Mouse (Mus musculus): Measurements from ENCODE around the gene Wee1. TPM values are rescaled to one million over a fixed set of nuclear protein-coding genes. Genes with fewer than 3 reads are reported as not detected.
"Not testable (repeated sequence)": the region's sequence is repeated elsewhere in the genome, so short reads cannot be mapped to it uniquely, and the experiment has no call there.

Wee1 gene
- polyA plus RNA-seq, 1 experiment from 2014 or later = 4.5 TPM

DNA sequence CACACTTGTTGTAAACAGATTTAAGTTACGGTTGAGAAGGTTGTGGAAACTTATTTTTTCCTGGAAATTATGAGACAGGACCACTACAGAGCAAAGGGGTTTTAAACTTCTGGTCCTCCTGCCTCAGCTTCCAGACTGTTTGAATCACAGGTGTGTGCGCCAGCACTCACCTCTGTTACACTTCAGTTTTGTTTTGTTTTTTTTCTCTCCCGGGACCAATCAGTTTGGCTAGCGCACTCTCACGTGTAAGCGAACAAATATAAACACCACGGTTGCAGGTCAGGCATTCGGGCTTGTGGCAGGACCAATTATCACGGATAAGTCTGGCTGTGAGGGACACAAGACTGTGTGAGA, 707 bp upstream of the Wee1 start:
- WGBS (ENCODE audit: insufficient replicate concordance) = 1% methylated on average over 9 of the region's 9 CpGs
- Histone ChIP-seq H3K4me1 (ENCODE audit: insufficient read depth) (peaks cover 14% of the 10 kb centered on the region), H3K9ac (replicated peaks) (peak overlapping the region; percentile 69), H3K27ac (ENCODE audit: low read depth) (peak overlapping the region; percentile 91), H3K27me3 (ENCODE audit: insufficient read depth, low read length) (no peaks in the 10 kb centered on the region), H3K4me3 (ENCODE audit: low read depth, low read length) (peak overlapping the region; percentile 95), H3K9me3 (ENCODE audit: low read length) (no peaks in the 10 kb centered on the region), H3K4me2 (ENCODE audit: low read depth, low read length) (peak overlapping the region; percentile 92), H3K36me3 (replicated peaks; ENCODE audit: insufficient read depth, low read length) (no peaks in the 10 kb centered on the region; the same call in 1 of the 2 replicates)
- TF ChIP-seq CTCF (IDR thresholded peaks at IDR 0.05; ENCODE audit: low read depth) (no peak), EP300 (IDR thresholded peaks at IDR 0.05; ENCODE audit: low read depth) (no peak)
- no peak for ATAC-seq
- DNase-seq = no peak

- H3K4me2 ChIP-seq (ENCODE audit: low read depth, low read length) = peak overlapping the region; percentile 92
- H3K9me3 ChIP-seq (ENCODE audit: low read length) = no peaks in the 10 kb centered on the region
- DNase-seq (no peak), ATAC-seq (no peak)
- H3K4me1 ChIP-seq (ENCODE audit: insufficient read depth) = peaks cover 14% of the 10 kb centered on the region
- peak overlapping the region; percentile 88 for H3K9ac ChIP-seq (replicated peaks)
- TF ChIP-seq EP300 (IDR thresholded peaks at IDR 0.05; ENCODE audit: low read depth) (no peak), CTCF (IDR thresholded peaks at IDR 0.05; ENCODE audit: low read depth) (no peak)
- H3K27ac ChIP-seq (ENCODE audit: low read depth) = peak overlapping the region; percentile 89
- no peaks in the 10 kb centered on the region for H3K27me3 ChIP-seq (ENCODE audit: insufficient read depth, low read length)
- WGBS (ENCODE audit: insufficient replicate concordance) = under 1% methylated on average over 27 of the region's 27 CpGs
- H3K4me3 ChIP-seq (ENCODE audit: low read depth, low read length) = peak overlapping the region; percentile 95
- H3K36me3 ChIP-seq (replicated peaks; ENCODE audit: insufficient read depth, low read length) = peaks cover 8% of the 10 kb centered on the region
These were observed 381 bp downstream of the Wee1 start for GRCm38 (mm10) chr7:110122289-110122564.

DNA sequence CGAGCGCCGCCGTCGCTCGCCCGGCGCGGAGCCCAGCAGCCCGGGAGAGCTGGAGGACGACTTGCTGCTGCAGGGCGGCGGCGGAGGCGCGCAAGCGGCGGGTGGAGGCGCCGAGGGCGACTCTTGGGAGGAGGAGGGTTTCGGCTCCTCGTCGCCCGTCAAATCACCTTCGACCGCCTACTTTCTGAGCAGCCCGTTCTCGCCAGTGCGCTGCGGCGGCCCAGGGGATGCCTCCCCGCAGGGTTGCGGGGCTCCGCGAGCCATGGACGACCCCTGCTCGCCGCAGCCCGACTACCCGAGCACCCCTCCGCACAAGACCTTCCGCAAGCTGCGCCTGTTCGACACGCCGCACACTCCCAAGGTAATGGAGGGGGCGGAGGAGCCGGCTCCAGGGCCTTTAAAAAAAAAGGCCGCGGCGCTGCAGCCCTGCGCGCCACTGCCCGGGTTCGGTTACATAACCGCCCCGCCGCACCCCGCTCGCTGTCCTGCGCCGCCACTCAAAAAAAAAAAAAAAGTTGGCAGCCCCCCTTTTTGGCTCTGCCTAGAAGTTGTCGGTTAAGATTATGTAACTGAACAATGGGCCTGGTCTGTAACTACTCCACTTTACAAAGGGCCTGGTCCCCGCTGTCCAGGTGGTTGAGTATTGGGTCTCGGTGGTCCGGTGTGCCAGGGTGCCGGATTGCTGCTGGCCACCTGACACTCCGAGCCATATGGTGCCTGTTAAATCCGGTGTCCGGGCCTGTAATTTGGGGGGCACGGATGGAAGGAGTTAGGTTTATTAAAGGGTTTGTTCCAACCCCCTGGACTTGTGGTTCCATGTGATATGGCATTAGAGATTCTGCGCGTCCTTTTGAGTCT, 948 bp downstream of the Wee1 start:
- peak overlapping the region; percentile 88 for H3K9ac ChIP-seq (replicated peaks)
- H3K9me3 ChIP-seq (ENCODE audit: low read length) = no peaks in the 10 kb centered on the region
- peaks cover 14% of the 10 kb centered on the region for H3K4me1 ChIP-seq (ENCODE audit: insufficient read depth)
- DNase-seq = peak; percentile 72
- H3K36me3 ChIP-seq (replicated peaks; ENCODE audit: insufficient read depth, low read length) = peaks cover 13% of the 10 kb centered on the region
- peak overlapping the region; percentile 95 for H3K4me3 ChIP-seq (ENCODE audit: low read depth, low read length)
- H3K27ac ChIP-seq (ENCODE audit: low read depth) = peak overlapping the region; percentile 89
- ATAC-seq = peak; percentile 1
- no peaks in the 10 kb centered on the region for H3K27me3 ChIP-seq (ENCODE audit: insufficient read depth, low read length)
- peak overlapping the region; percentile 92 for H3K4me2 ChIP-seq (ENCODE audit: low read depth, low read length)
- TF ChIP-seq CTCF (IDR thresholded peaks at IDR 0.05; ENCODE audit: low read depth) (no peak), EP300 (IDR thresholded peaks at IDR 0.05; ENCODE audit: low read depth) (no peak)
- 2% methylated on average over 60 of the region's 74 CpGs for WGBS (ENCODE audit: insufficient replicate concordance)

DNA sequence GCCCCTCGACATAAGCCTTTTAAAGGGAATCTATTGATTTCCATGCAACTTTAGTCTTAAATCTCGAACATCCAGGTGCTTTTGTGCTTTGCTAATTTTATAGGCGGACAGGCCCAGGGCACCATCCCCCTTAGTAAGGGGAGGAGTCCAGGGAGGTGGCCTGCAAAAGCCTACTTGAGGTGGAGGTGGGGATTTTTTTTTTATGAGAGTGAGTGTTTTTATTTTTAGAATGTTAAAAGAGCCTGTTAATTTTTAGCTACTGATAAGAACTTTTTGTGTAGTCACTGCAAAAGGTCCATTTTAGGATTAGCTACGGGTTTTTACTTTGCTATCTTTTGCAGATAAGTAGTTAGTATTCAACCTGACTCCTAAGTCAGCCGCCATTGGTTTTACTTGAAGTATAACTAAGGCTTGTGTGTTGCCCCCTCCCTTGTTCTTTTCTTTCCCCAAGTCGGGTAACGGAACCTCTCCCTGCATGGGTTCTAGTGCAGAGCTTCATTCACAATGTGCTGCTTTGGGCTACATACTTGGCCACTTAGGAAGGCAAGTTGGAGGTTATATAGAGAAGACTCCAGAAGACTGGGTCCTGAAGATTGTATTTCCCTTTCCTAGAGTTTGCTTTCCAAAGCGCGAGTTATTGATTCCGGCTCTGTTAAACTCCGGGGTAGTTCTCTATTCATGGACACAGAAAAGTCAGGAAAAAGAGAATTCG, 2.2 kb downstream of the Wee1 start:
- H3K4me3 ChIP-seq (ENCODE audit: low read depth, low read length) = peak overlapping the region; percentile 95
- peak overlapping the region; percentile 92 for H3K4me2 ChIP-seq (ENCODE audit: low read depth, low read length)
- H3K4me1 ChIP-seq (ENCODE audit: insufficient read depth) = peaks cover 14% of the 10 kb centered on the region
- H3K27ac ChIP-seq (ENCODE audit: low read depth) = 0 out of 2 replicates have a peak overlapping the region, but pooled peaks have one; percentile 23
- no peaks in the 10 kb centered on the region for H3K27me3 ChIP-seq (ENCODE audit: insufficient read depth, low read length)
- DNase-seq (no peak), ATAC-seq (no peak)
- H3K36me3 ChIP-seq (replicated peaks; ENCODE audit: insufficient read depth, low read length) = peaks cover 18% of the 10 kb centered on the region
- 23% methylated on average over 12 of the region's 12 CpGs for WGBS (ENCODE audit: insufficient replicate concordance)
- no peaks in the 10 kb centered on the region for H3K9me3 ChIP-seq (ENCODE audit: low read length)
- TF ChIP-seq EP300 (IDR thresholded peaks at IDR 0.05; ENCODE audit: low read depth) = no peak
- TF ChIP-seq CTCF (IDR thresholded peaks at IDR 0.05; ENCODE audit: low read depth) = no peak
- H3K9ac ChIP-seq (replicated peaks) = peak overlapping the region; percentile 88

GRCm38 (mm10) chr7:110128566-110128965, 6.7 kb downstream of the Wee1 start:
- peaks cover 10% of the 10 kb centered on the region for H3K4me1 ChIP-seq (ENCODE audit: insufficient read depth)
- H3K36me3 ChIP-seq (replicated peaks; ENCODE audit: insufficient read depth, low read length) = peaks cover 44% of the 10 kb centered on the region
- no peaks in the 10 kb centered on the region for H3K9me3 ChIP-seq (ENCODE audit: low read length)
- H3K27me3 ChIP-seq (ENCODE audit: insufficient read depth, low read length) = no peaks in the 10 kb centered on the region
- 85% methylated on average over 2 of the region's 2 CpGs for WGBS (ENCODE audit: insufficient replicate concordance)
- ATAC-seq = no peak
- DNase-seq = no peak
- TF ChIP-seq EP300 (IDR thresholded peaks at IDR 0.05; ENCODE audit: low read depth) = no peak
- no peak for TF ChIP-seq CTCF (IDR thresholded peaks at IDR 0.05; ENCODE audit: low read depth)
- no peak overlapping the region for H3K4me3 ChIP-seq (ENCODE audit: low read depth, low read length)
- H3K27ac ChIP-seq (ENCODE audit: low read depth) = no peak overlapping the region
- H3K9ac ChIP-seq (replicated peaks) = no peak overlapping the region
- no peak overlapping the region for H3K4me2 ChIP-seq (ENCODE audit: low read depth, low read length)

- ATAC-seq = not testable (repeated sequence)
- WGBS (ENCODE audit: insufficient replicate concordance) = 60% methylated on average over 2 of the region's 2 CpGs
- H3K36me3 ChIP-seq (replicated peaks; ENCODE audit: insufficient read depth, low read length) = peaks cover 57% of the 10 kb centered on the region
These were observed 10.4 kb downstream of the Wee1 start for GRCm38 (mm10) chr7:110132272-110132671.

More at GRCm38 (mm10) chr7:110132272-110132671, 10.4 kb downstream of the Wee1 start:
- not testable (repeated sequence) for H3K4me1 ChIP-seq (ENCODE audit: insufficient read depth); H3K27ac ChIP-seq (ENCODE audit: low read depth); H3K27me3 ChIP-seq (ENCODE audit: insufficient read depth, low read length); H3K9me3 ChIP-seq (ENCODE audit: low read length); H3K9ac ChIP-seq (replicated peaks); H3K4me3 ChIP-seq (ENCODE audit: low read depth, low read length); DNase-seq; H3K4me2 ChIP-seq (ENCODE audit: low read depth, low read length)
